Mouse (Mus musculus) MN1 (cell line): ENCODE results near the gene Capza2.

ENCODE experiments used
- DNase-seq: peaks from one replicate; pipeline ENCODE4 v3.0.0-alpha.2; 2016; ENCODE audit warnings: low spot score

Gene Capza2

DNA sequence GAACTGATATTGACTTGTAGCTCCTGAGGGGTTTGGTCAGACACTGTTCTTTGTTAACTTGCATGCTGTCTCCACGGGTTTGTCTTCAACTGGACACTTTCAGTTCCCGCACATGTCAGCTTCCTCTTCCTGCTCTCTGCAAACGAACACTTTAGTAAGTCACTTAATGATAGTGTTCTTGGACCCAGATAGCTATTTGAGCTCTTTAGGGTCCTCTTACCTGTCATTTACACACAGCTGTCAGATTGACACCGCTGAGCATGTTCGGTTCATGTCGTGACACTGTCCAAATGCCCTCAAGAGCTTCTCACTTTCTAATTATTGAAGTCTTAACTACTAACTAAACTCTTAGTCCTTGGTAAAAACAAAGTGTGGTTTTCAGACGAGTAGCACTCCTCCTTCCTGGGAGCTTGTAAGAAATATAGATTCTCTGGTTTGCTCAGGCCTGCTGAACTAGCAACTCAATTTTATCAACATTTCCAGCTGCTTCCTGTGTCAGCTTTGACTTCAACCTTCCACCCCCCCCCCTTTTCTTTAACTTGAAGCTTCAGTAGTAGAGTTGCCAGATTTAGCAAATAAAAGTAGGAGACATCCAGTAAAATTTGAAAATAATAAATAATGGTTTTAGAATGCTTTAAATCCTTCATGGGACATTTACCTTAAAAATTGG, at the start of gene Capza2:
Gene Capza2, plus strand, starts transcription at position 620 of the 670 bp plus-strand sequence.
- no peak for DNase-seq

DNA sequence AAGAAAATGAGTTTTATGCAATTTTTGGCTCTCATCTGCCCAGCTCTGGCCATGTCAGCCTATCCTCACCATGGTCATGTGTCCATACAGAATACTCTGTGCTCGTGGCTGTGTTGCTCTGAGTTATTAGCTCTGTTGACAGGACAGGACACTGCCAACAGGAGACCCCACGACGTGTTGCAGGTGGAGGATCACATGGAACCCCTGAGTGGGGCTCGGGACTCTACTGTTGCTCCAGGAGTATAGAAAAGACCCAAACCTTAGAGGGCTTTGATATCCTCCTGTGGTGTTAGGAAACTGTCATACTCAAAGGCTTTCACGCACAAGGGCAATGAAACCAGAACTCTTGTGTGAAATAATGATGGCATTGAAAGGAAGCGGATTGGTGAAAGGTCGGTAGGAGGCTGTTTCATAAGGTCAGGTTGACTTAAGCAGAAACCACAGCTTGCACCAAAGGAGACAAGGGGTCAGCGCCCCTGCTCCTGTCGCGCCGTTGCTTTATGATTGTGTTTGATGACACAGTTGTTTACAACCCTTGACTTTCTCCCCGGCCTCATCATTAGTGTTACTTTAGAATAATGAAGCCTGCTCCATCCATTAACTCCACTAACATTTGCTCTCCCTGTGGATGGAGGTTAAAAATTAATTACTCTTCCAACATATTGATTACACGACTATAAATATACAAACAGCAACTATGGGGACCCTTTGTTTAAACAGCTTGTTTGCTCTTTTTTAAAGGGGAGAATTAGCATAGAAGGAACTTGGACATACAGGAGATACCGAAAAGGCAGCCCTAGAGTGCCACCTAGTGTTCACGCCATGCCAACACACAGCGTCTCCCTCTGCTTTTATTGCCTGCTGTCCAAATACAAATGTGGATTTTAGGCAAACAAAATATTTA, 46.7 kb upstream of the Capza2 start:
- DNase-seq = peak; percentile 53

DNA sequence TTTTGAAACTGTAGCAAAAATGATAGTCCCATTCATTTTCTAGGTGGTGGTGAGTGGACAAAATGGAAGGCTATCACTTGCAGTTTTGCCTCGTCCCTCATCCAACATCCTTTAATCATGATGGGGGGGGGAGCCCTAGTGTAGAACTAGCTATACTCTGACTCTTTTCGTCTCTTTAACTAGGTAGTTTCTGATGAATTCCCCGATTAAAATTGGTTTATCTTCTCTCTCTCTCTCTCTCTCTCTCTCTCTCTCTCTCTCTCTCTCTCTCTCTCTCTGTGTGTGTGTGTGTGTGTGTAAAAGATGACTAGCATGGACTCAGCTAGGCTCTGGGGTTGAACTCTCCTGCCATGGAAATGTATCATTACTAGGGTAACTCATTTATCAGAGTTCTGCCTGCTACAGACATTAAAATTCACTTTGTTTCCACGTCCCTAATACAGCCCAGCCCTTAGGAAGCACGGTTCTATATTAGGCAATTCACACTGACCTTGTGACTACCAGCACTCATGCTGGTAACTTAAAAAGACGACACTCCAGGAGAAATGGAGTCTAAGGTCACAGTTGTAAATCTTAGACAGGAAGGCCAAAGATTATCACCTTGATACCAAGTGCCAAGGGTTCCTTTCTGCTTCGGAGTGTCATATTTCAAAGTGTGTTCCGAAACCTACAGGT, 45.9 kb upstream of the Capza2 start:
- no peak for DNase-seq

DNA sequence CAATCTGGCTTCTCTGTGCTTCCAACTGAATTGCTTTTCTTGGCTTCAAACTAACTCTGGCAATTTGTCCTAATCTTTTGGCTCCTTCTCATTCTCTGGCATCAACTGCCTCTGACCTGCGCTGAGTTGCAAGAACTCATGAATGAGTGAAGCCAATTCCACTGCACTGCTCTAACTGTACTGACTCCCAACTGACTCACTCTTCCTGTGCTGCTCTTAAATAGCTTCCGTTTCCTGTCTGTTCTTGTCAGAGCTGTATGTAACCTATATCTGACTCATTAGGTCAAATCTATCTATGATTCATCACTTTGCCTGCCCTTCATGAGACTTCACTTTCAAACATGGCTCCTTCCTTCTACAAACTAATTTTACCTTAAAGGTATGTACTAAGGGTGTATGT, 42.1 kb upstream of the Capza2 start:
- no peak for DNase-seq

DNA sequence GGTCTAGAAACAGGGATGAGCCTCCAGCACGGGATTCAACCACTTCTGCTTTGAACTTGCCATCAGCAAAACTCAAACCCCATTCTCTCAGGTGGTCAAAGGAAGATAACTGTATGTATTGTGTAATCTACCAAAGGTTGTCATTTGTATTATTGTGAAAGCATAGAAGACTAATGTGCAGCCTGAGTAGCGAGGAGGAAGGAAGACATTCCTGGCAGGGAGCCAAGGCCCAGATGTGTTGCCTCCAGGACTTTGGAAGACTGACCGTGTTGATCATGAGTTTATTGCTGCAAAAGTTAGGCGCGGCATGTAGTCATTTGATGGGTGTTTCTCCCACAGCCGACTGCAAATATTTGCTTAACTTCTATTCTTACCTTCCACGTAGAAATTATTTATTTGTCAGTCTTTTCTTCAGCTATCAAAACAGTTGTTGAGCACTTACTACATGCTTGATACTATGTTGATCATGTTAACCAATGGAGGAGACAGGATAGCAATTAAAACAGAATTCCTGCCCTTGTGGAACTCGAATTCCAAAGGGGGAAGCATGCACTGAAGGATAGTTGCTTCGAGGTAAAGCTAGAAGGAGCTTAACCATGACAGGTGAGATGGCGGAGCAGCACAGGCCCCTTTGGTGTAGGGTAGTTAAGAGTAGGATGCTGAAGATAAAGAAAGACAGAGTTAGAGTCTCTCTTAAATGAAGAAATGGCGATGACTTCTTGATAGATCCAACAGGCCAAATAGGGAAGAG, 40.1 kb upstream of the Capza2 start:
- DNase-seq = no peak

DNA sequence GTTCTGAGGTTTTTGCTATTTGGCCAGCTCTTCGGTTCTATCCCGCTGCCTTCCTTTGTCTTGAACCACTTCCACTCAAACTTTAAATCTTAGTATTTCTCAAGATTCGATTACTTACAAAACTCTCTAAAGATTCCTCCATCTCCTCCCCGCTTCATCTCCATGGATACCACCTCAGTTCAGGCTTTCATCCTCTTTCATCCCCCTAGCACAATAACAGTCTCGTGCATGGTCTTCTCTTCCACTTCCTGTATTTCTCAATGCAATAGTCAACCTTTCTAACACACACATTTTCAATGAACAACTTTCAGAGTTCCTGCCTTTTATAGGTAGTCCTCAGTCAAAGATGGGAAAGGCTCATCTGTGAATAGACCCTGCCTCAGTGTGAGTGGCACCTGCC, 36.7 kb upstream of the Capza2 start:
- no peak for DNase-seq

DNA sequence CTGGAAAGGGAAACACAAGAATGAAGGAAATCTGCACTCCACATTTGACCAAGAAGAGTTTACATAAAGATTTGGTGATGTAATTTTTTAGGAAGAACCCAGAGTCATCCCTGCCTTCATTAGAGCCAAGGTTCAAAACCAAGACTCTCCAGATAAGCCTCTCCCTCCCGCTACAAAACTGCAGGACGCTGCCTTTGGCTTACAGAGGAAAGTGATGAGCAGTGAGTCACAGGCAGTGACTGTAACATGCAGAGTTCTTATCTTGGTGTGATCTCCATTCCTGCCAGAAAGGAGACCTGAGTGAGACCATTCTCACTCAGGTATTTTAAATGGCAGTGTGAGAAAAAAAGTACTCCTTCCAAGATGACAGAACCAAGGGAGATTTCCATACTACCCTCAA, 34.5 kb upstream of the Capza2 start:
- DNase-seq = no peak

DNA sequence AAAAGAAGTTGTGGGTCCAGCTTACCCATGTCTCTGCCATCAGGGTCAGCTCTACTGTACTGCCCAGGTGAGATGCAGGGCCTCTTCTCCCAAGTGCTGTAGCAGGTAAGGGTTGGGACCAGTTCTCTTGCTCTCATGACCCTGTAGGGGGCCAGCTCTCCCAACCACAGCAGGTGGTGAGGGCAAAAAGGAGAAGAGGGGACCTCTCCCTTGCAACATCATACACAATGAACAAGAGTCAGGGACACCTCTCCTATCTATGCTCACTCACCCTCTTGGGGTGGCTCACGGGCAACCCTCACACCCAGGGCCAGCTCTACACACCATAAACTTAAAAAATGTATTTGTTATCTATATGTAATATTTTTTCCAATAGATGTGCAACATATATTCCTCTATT, 29.1 kb upstream of the Capza2 start:
- no peak for DNase-seq

DNA sequence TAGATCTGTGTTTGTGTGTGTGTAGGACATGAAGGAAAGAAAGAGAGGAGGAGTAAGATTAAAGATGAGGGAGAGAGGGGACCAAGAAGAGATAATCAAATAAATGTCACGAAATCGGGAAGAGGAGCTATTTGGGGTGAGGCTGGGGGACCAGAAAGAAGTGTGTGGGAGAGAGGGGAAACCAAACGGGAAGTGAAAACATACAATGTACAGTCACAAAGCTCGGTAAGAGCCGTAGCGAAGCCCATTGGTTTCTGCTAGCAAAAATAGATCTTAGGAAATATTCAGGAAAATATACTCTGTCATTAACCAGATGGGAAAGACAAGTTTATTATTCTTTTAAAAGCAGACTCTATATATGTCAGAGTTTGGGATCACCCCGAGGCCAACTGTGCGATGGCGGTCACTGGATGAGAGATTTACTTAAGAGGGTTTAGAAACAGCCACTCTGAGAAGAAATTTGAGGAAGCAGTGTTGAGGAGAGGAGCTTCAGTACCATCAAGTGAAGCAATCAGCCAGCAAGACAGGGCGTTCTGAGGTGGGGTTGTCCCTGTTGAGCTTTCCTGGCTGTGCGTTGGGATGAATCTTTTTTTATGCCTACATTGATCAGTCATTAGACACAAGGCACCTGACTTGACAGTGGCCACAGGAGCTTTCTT, 24.6 kb upstream of the Capza2 start:
- DNase-seq = no peak

DNA sequence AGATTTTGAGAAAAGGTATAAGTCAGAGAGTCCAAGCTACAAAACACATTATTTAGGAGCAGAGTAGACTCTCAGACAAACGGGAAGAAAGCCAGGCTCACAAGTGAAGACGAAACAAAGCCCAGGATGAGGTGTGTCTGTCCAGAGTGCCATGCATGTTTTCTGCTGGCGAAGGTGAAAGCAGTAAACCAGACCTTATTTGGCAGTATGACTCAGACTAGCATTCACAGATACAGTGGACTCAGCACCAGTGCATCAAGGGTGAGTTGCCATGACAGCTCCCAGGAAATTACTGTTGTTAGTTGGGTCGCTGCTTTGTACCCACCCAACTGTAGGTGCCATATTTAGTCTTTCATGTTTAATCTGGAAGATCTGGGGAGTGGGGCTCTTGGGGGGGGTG, 23.4 kb upstream of the Capza2 start:
- DNase-seq = no peak

DNA sequence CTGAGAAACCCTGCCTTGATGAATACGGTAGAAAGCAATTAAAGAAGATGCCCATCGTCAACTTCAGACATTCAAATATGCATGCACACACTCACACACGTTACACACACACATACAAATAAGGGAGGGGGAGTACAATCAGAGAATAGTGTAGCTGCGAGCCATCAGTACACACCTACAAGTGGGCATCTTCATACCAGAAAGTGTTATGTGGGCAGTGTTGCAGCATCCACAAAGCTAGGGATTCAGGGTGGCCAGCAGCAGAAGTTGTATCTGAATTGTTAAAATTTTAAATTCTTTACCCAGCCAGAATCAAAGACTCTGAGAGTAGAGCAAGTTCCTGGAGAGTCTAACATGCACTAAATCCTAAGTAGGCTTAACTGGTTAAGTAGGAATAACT, 15.2 kb upstream of the Capza2 start:
- no peak for DNase-seq

DNA sequence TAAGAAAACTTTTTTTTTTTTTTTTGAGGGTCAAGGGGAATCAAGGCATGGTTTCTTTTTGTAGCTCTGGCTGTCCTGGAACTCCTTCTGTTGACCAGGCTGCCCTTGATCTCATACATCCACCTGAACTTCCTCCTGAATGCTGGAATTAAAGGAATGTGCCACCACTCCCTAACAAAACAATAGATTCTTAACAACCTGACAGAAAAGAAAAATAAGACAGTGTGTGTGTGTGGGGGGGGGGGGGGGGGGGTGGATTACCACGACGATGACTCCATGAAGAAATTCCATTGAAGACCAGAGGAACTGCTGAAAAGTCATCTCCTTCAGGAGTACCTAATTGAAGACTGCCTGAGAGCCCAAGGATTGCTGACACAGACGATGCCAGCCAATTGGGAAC, 14.6 kb upstream of the Capza2 start:
- no peak for DNase-seq

DNA sequence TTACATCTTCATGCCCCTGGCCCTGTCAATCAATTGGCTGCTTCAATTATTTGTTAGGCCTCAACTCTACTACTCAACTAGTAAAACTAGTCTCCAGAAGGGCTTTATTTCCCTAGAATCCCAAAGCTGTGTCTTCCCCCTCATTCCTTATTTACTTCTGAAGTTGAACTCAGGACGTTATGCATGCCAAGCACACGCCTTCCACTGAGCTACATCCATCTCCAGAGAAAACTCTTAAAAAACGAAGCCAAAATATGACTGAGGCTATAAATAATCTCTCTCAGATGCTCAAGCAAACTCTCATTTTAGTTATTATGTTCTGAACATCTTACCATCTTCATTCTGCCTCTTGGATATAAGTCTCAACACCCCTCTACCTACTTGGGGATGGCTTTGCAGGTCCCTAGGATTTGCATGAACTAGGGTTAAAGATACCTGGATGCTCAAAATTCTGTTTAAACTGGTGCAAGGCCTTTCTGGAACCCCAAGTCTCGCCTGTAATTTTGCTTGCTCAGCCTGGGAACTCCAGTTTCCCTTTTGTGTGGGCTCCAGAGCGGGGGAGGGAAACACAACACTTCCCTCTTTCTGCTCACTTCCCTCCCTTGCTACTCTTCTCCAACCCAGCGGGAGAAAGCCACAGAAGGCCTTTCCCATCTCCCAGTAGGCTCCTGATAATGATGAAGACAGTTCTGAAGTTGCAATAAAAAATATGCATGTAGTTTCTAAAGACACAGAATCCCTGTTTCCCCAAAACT, 7.2 kb upstream of the Capza2 start:
- no peak for DNase-seq

DNA sequence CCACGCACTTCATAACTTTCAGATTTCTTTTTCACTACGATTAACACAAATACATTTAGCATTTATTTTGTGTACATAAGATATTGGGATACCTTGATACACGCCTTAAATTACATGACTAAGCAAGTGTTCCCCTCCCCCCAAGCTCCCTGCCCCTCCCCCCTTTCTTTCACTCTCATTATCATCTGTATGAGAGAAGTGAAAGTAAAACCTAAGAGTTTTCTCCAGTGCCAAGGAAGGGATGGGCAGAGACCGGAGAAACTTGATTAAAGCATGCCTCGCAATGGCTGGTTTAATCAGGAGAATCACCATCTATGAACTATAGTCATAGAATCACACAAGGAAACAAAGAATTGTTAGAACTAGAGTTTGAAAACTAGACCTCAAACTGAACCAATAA, 6.3 kb upstream of the Capza2 start:
- peak; percentile 38 for DNase-seq

DNA sequence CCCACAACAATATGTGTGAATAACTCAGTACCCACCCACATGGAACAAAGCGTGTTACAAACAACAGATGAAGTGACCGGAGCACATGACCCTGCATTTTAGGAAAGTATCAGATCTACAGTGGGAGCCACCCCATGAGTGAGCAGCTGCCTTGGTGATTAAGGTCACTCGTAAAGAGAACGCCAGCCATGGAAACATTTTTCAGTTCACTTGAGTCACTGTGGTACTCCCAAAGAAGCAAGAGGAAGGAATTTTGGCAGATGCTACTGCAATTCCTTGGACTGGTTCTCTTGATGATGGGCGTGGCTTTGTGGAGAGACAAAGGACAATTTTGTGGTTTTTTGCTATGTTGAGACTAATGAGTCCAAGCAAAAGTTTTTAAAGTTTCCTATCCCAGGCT, 4.4 kb upstream of the Capza2 start:
- no peak for DNase-seq

DNA sequence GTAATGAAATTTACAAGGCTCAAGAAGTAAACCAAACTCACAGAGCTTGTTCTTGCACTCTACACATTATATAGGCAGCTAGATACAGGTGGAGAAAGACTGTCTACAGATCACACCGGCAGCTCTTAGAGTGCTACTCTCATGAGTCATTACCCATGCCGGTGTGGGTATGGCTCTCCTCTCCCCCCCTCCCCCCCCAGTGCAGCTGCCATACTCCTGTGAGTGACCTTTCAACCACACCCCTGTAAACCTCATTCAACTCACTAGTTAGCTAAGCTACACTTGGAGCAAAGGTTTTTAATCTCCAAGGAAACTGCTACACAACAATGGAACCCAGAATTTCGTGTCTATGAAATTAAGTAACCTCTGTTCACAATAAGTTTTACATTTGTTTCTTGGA, 2.2 kb upstream of the Capza2 start:
- DNase-seq = no peak

DNA sequence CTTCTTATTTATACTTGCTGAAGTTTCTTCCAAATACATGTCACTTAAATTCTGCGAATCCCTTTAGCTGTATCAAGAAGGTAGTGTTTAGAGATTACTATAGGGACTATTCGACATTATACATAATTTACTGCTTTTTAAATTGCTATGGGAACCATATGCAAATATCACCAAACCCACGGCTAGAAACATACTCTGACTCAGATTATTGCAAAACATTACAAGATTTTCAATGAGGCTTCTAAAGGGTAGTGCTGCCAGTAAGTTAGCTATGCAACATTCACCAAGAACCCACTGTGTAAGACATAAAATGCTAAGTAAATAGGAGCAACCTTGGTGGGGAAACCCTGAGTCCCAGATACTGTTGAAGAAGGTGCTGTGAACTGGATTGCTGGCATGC, 1.0 kb upstream of the Capza2 start:
- no peak for DNase-seq

DNA sequence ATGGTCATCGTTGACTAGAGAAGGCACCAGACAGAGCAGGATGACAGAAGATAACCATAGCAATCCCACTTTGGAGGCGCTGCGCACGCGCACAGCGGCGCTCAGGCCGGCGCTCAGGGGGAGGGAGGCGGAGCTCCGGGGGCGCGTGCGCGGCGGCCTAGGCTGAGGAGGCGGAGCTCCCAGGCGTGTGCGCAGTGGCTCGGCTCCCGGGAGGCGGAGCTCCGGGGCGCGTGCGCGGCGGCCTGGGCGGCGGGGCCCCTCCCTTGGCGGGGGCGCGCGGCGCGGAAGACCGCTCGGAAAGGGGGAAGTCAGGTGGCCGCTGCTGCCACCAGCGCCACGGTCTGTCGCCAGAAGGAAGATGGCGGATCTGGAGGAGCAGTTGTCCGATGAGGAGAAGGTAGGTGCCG, 733 bp downstream of the Capza2 start:
- DNase-seq = peak; percentile 96

DNA sequence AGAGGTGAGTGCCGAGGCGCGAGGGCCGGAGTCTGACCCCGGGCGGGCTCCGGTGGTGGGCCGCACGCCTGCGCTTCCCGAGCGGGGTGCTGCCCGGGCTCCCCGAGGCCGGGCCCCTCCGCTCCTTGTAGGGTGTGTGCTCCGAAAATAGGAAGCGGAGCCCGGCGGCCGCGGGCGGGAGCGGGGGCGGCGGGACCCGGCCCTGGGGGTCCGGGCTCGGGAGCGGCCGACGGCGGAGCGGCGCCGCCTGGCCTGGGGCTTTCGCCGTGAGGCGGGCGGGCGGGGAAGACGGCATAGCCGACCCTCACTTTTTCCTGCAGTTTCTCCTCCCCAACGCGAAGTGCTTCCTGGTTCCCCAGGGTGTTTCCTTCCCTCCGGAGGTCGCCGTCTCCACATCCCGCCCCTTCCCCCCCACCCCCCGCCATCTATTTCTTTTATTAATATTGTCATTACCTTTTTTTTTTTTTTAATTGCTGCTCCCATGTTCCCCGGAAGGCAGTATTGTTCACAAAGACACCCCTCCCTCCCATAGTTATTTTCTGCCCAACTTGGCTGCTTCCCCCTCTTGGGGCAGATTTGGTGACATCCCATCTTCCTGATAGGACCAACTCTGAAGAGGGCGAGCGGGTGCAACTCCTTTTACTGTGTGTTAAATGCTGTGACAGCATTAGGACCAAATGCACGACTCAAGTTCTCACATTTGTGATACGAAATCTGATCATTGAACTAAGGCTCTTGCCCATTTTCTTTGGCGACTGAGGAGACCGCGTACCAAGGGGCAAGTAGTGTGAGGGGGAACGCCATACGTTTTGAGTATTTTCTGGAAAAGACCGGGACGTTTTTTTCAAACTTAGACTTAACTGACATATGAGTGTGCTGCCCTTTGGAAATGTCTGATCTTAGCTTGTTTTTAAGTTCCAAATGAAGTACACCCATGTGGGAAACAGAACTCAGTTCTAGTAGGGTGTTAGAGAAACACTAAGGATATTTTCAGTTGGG, 1.5 kb downstream of the Capza2 start:
- DNase-seq = peak; percentile 57

DNA sequence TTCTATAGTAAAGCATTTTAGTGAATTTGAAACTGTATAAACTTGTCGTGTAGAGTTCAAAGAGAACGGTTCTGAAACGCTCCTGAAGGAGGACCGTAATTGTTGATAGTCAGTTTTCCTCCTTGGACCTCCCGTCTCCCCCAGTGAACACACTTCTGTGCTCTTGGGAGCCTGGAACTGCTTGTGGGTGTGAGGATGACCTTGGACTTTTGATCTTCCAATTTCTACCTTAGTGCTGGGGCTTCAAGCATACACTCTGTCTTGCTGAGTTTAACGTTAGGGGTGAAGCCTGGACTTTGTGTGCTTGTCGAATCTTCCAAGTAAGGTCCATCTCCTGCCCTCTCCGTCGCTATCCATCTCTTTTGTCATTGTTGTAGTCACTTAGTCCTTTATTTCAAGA, 4.0 kb downstream of the Capza2 start:
- no peak for DNase-seq
